Mouse (Mus musculus) cerebellum, postnatal 14 days (tissue): ENCODE data around the gene Rnf39.

Experiments
- DNase-seq, 2 experiments: peaks; one replicate each; pipeline ENCODE4 v3.0.0; 2021; ENCODE audit warnings: mixed read lengths in 2 of 2

Rnf39 gene

DNA sequence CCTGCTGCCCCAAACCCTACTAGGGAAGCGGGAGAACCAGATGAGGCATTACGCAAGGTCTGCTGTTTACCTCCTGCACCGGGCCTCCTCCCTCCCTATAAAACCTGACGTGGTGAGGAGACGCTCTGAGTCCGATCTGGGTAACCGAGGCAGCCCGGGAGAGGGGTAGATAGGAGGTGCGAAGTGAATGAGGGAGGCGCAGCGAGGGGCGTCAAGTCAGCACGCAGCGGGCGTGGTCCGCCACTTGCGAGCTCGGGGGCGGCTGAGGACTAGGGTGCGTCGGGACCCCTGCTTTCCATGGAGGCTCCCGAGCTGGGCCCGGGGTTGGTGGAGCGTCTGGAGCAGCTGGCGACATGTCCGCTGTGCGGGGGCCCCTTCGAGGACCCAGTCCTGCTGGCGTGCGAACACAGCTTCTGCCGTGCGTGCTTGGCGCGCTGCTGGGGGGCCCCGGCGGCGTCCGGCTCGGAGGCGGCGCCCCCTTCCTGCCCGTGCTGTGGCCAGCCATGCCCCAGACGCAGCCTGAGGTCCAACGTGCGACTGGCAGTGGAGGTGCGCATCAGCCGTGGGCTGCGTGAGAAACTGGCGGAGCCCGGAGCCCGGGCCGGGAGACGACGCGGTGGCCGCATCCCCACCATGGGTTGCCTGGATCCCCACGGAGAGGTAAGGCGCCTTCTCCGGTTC lies at the start of gene Rnf39:
Gene Rnf39 (plus strand): TSS at position 128 of the 681 bp plus-strand sequence.
- peak; percentile 36 to 38 for DNase-seq

DNA sequence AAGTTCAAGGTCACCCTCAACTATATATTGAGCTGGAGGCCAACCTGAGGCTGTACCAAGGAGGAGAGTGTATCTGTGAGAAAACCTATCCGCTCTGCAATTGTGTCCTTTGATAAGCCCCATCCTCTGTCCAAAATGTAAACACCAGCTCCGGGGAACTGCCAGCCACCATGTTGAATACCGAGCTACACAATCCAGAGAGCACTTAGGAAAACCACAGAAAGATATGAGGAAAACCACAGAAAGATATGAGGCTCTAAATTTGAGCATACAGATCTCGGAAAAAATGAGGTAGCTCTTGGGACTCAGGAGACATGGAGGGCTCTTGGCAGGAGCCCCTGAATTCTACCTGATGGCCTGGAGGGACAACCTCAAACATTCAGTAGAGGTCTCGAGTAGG lies 49.3 kb upstream of the Rnf39 start:
- no peak for DNase-seq

DNA sequence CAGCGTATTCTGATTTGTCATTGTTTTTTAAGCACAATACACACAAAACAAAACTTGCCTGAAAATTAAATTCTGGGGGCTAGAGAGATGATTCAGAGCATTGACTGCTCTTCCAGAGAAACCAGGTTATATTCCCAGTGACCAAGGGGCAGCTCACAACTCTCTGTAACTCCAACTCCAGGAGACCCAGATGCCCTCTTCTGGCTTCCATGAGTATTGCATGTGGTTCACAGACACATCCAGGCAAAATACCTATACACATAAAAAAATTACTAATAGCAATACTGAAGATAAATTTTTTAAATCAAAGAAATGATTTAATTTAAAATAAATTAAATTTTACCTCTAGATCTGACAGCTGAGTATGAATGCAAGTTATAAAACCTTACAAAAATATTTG lies 46.1 kb upstream of the Rnf39 start:
- peak; percentile 58 to 72 for DNase-seq

DNA sequence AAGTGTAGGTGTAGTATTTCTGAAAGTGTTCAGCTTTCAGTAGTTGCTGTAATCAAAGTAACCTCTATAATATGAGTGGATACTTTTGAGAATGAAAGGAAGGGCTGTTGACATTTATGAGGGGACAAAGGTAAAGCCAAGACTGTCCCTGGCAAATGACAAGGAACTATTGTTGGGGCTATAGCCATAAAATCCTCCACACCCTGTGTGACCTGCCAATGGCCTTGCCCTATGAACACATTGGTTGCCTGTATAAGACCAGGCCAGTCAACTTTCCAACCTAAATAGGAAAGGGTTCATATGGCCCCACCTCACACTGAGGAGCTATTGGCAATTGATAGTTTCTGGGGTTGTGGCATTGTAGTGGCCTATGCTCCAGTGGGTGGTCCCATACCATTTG lies 45.7 kb upstream of the Rnf39 start:
- no peak for DNase-seq

DNA sequence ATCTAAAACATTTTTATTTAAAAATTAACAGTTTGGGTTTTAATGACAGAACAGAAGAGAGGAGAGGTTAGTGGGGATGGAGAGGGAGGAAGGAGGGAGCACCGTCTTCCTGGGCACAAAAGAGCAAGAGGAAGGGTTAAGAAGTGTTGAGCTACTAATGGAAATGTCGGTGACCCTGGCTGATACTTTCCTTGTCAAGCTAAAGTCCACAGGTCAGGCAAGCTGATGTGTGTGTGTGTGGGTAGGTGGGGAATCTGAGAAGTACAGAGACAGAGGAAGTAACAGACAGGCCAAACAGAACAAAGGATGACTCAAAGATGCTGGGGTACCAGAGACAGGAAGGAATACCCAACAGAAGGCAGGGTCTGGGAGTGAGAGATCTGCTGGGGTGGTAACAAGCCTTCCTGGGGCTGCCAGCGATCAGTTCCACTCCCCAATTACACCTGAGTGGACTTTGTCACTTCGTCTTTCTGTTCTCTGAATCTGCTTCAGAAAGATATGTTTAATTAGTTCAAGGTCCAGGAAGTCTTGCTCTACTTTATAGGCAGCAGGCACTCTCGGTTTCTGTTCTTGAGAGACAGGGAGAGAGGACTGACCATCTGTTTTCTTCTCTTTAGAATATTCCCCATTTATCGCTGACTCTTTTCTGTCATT lies 45.0 kb upstream of the Rnf39 start, which contains the start of gene Trim31:
Gene Trim31 (plus strand): TSS at position 567 of the 654 bp plus-strand sequence.
- DNase-seq: no peak

DNA sequence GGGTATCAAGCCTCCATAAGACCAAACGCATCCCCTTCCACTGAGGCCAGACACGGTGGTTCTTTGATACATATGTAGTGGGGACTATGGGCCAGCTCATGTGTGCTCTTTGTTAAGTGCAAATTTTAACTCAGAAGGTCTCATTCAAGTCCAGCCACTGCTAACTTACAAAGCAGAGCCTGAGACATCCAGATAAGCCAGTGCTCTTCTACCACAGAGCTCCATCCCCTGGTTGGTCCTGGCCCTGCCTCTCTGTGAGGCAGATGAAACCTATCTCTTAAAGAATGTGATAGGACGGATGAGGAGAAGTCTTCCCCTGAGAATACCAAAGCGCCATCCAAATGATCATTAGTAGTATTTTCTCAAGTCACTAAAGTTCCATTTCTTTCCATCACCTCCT lies 43.3 kb upstream of the Rnf39 start:
- no peak for DNase-seq

DNA sequence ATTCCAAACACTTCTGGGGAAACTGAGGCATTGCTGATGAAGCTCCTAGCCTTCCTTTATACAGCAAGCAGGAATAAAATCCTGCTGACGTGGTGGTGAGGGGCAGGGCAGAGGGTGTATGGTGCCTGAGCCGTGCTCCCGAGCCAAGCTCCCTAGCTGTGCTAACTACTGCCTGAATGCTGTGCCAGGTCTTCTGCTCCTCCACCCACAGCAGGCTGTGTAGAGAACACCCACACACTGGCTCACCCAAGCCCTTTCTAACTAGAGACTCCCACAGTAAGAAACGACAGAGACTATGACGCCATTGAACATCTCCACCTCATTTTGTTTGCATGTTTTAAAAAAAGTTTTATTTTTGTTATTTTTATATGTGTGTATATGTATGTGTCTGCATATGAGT lies 42.7 kb upstream of the Rnf39 start:
- DNase-seq: no peak

DNA sequence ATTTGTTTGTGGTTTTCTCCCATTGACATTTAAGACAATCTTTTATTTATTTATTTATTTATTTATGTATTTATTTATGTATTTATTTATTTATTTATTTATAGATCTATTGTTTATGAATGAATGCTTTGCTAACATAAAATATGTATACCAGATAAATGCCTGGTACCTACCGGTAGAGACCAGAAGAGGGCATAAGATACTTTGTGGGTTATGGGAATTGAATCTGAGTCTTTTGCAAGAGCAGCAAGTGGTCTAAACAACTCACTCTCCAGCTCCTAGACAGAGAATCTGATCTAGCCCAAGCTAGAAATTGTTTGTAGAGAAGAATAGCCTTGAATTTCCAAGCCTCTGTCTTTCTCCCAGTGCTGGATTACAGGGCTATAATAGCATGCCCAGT lies 42.0 kb upstream of the Rnf39 start:
- no peak for DNase-seq

DNA sequence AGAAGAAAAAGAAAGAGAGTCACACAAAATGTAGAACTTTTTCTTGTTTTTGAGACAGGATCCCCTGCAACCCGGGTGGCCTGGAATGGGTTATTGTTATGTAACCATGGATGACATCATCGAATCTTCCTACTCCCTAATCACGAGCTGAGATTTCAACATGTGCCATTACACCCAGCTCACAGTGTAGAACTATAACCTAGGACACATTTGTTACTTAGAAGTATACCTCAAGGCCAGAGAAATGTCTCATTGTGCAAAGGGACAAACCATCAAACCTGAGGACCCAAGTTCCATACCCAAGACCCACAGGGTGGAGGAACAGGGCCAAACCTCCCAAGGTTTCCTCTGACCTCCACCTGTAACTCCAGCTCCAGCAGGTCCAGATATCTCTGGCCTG lies 39.1 kb upstream of the Rnf39 start:
- DNase-seq: no peak

DNA sequence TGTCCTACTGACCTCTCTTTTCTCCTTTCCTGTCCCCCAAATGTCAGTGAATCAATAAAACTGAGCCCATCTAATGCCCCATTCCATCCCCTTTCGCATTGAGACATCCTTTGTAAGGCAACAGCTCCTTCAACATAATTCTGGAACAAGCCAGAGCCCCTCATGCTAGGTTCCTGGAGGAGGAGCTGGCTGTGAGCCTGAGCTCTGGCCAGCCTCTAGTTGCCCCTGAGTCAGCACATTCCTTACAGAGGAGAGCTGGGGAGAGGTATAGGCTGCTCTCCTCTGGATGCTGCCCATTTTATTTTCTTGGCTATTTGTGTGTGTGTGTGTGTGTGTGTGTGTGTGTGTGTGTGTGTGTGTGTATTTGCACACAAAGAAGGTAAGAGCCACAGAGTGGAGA lies 34.5 kb upstream of the Rnf39 start:
- no peak for DNase-seq

DNA sequence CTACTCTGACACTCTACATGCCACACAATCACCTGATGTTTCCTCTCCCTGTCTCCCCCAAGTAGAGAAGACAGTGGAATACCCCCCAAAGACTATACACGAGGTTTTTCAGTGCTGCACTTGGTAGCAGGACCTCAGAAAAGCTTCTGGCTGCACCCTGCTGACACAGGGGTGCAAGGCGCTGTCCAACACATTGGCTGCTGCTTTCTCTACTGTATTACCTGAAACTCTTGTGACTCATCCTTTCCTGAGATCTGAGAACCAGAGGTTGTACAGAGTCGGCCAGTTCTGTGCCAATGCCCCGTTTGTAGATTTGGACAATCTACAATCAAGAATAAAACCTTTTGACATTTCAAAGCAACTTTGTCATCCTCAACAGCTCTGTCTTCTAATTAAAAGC lies 32.9 kb upstream of the Rnf39 start:
- DNase-seq: no peak

DNA sequence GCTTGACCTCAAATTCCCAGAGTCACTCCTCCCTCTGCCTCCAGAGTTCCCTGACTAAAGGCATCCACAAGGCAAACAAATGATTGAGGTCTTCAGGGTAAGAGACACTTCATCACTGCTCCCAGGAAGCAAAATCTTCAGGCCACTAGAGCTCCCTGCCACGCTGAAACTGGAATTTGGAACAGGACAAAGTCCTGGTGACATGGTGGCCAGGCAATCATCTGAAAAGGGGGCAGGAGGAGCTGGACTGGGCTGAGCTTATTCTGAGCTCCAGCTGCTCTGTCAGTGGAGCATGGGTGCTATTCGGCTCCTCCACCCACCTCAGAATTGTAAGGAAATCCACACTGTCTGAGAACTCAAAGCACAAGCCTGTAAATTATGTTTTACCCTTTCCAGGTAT lies 30.7 kb upstream of the Rnf39 start:
- DNase-seq: no peak

DNA sequence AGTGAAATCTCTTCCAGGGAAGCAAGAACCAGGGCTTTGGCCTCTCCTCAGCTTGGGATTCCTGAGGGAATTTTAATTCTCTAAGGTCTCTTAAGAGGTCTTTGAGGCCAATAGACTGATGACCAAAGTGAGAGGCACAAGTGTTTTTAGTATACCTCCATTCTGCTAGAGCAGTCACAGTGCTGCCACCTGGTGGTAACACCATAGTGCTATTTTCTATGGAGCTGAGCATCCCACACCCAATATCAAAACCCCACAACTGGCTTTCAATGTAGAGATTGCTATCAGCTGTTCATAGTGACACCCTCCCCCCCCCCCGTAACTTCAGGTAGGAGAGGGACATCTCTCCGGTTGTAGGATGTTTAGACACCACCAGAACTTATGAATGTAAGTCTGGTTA lies 28.6 kb upstream of the Rnf39 start:
- DNase-seq: peak; percentile 87 to 93

DNA sequence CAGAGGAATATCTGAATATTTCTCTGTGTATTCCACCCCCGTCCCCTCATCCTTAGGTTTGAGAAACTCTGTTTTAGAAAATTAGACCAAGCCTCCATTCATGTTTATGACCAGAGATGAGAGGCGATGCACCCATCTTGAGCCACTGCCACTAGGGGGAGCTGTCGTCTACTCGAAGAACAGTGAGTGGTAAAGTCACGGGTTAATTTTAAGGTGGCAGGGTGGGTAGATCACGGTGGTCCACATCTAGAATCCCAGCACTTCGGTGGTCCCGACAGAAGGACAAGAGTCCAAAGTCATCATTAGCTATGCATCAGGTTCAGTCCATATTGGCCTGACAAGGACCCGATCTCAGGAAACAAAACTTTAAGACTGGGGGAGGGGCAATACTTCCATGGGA lies 27.6 kb upstream of the Rnf39 start:
- peak; percentile 77 to 88 for DNase-seq

DNA sequence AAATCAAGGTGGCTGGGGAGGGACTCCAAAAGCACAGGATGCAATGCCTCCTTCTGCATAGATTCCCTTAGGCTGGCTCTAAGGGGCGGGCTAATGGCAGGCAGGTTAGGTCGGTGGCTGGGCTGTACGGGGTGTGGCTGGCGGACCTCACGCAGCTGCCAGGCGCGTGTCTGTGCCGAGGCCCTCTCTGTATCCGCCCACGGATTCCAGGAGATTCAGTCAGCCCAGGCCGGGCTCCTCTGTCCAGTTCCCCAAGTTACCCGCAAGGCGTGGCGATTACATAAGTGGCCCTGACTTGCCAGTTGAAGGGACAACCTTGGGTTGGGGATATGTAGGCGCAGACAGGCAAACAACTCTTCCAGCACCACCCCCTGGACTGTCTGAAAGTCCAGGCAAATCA lies 22.5 kb upstream of the Rnf39 start:
- DNase-seq: no peak

DNA sequence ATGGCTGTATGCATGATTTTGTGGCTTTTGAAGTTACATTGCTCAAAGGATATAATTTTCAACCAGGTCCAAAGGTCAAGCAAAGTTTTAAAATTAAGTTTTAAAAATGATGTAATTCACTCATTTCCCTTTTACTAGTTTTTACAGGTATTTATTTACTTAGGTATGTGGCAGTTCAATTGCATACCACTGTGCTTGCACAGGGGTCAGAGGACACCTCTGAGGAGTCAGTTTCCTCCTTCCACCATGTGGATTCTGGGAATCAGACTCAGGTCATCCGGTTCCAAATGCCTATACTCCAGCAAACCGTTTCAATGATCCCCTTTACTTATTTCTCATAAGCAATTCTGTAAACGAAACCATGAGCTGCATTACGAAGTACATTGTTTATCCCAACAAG lies 20.0 kb upstream of the Rnf39 start:
- no peak for DNase-seq

DNA sequence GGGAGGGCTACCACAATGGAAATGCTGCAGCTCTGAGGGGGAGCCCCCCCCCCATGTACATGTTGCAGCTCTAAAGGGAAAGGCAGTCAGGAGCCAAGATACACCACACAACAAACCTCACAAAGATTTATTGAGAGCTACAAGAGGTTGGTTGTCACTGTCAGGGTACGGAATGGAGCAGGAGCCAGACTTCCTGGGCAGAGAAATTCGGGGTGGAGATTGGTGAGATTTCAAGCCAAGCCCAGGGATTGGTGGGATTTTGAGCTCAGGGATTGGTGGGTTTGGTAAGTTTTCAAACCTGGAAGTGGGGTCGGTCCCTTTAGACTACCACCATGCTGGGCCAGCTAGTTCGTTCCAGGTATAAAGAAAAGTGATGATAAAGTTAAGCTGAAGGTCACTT lies 19.2 kb upstream of the Rnf39 start:
- no peak for DNase-seq

DNA sequence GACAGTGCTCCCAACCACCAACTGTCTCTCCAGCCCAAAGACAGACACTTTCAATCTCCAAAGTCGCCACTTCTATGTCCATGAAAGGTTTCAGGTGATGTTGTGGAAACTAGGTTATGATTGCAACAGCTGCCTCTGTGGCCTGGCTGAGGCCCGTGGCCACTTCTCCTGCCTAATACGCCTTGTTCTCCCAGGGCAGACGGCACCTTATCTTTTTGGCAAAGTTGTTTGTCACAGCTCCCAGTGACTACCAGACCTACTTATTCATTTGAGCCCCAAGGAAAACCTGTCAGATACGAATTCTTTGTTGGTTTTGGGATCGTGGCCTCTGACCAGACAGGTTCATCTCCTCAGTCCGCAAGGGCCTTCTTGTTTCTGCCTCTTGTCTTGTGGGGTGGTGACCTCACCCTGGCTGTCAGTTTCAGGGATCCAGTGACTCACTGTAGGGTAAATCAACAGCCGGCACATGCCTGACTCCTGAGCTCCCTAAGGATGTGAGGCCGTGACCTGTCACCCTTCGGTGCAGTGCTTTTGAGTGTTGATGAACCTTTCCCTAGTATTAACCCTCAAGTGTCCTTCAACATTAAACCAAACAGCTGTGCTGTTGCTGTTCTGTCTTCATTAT lies 15.1 kb upstream of the Rnf39 start:
- no peak for DNase-seq

DNA sequence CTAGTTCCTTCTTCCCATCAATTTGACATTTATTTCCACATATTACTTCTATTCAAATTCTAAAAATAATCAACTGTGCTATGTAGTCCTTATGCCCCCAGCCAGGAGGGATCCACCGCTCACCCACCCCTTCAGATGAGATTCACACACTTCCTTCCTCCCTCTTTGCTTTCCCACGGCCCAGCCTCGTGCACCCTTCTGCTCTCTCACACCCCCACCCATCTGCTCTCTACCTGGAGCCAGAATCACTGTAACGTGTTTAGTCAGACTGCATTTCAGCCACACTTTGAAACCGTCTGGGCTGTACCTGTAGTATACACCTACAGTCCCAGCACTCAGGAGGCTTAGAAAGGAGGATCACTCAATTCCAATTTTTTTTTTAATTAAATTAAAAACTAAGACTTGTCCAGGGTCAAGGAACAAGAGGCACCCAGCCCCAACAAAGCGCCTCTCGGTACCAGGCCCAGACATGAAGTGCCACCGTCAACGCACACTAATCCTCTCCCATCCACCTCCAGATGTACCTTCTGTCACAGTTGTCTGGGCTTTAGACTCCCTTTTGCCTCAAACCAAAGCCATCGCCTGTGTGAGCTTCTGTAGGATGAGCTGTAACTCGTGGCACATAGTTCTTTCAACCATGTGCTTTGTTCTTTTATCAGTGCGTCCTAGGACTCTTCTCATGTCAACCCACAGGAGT lies 13.3 kb upstream of the Rnf39 start:
- peak in 1 of 2 experiments; percentile 36 for DNase-seq

DNA sequence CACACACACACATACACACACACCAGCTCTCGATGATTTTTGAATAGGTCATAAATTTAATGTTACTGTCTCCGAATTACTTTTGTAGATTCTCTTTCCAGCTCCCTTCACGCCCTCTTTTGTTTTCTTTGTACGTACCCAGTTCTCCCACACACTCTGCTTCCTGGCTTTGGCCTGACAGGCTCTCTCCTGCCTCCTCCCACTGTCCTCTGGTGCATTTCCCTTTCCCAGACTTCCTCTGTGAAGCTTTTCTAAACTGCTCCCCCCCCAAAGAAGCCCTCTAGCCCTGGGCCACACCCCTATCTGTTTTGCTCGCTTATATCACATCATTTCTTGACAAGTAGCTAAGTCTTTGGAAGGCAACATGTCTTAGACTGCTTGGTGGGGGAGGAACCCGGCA lies 12.5 kb upstream of the Rnf39 start:
- DNase-seq: no peak

DNA sequence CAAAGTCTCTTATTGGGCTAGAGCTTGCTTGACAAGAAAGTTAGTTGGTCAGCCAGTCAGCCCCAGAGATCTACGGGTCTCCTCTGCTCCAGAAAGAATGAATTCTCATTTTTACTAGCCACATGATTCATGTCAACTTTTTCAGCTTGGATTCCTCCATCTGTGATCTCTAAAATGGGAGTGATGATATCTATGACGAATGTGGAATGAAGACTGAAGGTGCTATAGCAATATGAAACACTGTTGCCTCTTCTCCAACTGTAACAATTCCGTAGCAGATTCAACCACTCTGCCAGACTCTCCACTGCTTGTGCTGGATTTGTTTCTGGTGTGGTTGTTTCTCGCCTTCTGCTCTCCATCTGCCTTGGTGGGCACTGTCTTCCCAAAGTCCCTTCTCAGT lies 11.6 kb upstream of the Rnf39 start:
- no peak for DNase-seq

DNA sequence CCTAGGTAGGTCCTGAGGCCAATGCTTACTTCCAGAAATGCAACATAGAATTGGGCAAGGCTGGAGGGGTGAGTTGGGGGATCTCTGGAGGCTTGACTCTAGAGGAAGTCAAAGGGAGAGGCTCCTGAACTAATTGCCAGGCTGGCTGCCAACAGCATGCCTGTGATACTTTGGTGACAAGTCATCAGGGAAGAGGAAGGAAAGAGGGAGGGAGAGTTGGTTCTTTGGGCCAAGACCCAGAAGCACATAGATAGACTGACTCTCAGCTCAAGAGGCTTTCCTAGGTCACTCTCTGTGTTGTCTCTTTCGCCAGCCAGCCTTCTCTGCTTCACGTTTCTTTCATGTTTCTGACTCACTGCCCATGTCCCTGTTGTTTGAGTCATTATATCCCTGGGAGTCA lies 10.9 kb upstream of the Rnf39 start:
- no peak for DNase-seq

DNA sequence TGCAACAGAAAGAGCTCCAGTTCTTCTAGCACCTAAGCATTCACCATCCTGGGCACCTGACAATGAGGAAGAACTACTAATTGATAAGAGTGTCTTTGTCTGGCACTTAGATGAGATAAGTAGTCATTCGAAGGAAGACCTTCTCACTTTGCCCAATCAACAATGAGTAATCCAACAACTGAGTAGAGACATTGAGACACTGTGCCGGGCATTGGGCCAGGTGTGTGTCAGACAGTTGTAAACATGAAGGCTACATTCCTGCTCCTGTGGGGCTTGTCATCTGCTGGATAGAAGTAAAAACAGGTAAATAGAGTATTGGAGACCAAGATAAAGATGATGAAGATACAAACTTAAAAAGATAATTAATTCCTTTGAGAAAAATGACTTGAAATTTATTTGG lies 4.7 kb upstream of the Rnf39 start:
- no peak for DNase-seq

DNA sequence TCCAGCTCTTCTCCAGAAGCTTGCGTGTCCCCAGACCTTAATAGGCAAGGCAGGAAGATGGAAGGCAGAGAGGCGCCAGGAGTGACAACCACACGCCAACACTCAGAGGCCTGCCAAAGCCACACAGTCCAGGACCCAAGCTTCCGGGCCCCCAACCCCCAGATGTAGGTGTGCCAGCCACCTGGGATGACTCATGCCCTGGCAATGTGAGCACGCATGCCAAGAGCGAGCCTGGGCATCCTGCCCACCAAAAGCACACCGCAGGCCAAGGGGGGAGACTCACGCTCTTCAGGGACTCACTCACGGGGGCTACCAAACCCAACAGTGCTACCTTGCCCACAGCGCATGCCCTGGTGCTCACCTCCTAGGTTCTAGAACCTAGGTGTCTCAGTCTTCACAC lies 327 bp upstream of the Rnf39 start:
- peak; percentile 74 to 78 for DNase-seq
